Mouse (Mus musculus): ENCODE measurements around the gene Myadm.
A peak's percentile ranks its signal among the peaks of the same experiment; 100 is the strongest.

Myadm gene

DNA sequence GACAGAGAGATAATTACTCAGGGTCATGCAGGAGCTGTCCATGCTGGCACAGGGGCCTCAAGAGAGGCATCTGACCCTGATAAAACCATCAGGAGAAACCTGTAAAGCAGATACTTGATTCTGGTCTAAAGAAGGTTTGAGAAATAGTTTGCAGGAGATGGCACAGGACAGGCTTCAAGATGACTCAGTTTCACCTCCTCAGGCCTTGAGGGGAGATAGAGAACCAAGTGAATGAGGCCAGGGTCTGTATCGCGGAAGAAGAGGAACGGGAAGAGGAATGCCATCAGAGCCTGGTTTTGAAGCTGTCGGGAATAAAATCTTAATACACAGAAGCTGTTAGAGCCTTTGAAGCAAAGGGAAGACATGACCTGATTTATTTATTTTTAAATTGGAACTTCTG lies 28.8 kb downstream of the Myadm start:
- DNase-seq (ENCODE audit: low read depth, low spot score), result no peak

DNA sequence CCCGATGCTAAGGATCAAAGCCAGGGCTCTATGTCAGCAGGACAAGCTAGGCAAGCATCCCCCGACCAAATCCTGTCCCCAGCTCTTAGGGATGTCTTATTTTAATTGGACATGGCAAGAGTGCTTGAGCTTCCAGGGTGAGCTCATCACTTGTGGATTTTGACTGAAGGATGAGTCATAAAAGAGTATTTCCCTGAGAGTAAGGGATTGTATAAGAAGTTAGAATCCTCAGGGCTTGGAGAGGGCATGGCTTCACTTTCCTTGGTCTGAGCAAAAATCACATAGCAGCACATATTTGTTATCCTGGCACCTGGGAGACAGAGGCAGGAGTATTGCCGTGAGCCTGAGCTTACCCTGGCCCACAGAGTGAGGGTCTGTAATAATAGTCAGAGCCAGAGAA lies 32.0 kb downstream of the Myadm start:
- DNase-seq (ENCODE audit: low read depth, low spot score), result no peak

DNA sequence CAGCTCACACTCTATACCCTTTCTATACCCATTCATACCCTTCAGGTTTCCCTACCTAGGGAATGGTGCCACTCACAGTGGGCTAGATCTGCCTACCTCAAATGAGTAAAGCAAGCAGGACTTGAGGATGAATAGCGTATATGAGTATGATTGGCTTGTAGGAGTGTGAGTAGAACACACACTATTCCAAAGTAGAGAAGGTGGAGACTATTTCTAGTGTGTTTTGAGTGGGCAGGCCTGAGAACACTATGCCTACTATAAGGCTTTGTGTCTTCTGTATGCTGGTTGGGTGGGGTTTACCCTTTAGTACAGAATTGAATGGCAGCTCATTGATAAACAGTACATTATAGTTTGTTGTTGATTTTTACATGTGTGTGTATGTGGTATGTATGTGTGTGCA lies 34.9 kb downstream of the Myadm start:
- DNase-seq (ENCODE audit: low read depth, low spot score), result no peak

DNA sequence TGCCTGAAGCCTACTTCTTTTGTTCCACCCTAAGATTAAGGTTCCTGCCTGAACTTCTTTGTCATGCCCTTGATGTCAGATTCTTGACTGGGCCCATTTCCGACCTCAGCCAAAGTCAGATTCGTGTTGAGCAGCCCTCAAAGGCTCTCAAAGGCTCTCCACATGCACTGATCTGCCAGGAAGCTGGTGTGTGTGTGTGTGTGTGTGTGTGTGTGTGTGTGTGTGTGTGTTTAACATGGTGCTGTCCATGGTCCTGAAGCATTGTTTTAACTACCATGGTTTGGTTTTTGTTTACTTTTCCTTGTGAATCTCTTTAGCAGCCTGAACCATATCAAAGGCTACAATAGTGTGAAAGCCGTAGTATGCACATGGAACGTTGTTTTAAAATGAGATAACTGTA lies 39.1 kb downstream of the Myadm start:
- DNase-seq (ENCODE audit: low read depth, low spot score), result no peak

DNA sequence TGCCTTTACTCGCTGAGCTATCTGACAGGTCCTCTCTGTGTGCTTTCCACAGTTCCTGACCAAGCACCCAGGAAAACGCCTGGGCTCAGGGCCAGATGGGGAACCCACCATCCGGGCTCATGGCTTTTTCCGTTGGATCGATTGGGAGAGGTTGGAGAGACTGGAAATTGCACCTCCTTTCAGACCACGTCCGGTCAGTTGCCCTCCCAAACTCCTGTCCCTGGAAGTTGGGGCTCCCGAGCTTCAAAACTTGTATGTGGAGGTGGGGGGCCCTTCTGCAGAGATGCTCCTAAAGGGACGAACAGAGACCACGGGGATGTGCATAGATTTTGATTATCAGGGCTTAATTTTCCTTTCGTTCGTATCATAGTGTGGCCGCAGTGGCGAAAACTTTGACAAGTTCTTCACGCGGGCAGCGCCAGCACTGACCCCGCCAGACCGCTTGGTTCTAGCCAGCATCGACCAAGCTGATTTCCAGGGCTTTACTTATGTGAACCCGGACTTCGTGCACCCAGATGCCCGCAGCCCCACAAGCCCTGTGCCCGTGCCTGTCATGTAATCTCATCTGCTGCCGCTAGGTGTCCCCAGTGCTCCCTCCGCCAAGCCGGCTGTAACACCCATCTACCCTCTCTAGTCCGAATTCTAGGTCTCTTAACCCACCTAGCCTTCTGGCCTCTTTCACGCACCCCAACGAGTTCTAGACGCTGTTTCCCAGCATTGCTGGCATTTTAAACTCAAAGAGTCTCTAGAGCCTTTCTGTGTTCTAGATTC lies 41.1 kb downstream of the Myadm start:
- DNase-seq (ENCODE audit: low read depth, low spot score), result peak; percentile 58

DNA sequence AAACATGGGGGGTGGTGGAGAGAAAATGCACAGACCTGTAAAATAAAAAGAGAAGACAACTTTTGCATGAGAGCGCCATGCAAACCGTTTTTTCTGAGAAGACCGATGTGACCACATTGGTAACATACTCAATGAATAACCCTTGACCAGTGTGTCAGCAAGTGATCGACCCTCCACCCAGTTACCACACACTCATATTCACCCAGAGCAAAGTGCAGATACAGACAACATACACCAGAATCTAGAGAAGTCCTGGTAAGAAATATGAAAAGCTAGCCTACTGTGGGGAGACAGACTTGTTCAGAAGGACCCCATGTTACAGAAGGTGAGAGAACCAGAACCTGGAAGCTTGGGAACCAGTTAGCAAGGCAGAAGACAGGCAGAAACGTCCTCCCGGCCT lies 42.3 kb downstream of the Myadm start:
- DNase-seq (ENCODE audit: low read depth, low spot score), result no peak

DNA sequence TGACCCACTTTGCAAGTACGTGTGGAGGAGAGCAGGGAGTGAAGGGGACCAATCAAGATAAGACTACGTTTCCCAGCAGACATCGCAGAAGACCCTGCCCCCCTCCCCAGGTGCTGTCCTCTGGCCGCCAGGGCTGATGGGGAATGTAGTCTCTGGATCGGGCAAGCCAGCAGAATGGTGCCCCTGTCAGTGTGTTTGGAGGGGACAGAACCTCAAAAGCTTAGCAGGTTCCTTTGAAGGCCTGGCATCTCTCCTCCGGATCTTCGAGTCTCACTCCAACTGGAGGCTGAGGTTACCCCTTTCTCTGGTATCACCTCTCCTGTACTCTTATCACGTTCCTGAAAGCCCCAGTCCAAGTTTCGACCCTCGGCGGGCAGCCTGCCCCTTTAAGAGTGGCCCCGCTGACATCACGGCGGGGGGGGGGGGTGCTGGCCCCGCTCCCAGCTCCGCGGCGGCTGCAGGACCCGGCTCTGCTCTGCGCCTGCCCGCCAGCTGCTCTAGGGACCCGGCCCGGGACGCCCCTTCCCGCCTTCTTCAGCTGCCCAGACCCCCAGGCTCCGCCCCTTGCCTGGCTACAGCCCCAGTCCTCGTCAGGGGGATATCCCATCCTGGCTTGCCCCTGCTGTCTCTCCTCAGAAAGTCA lies 42.8 kb downstream of the Myadm start:
- peak; percentile 73 for DNase-seq (ENCODE audit: low read depth, low spot score)

DNA sequence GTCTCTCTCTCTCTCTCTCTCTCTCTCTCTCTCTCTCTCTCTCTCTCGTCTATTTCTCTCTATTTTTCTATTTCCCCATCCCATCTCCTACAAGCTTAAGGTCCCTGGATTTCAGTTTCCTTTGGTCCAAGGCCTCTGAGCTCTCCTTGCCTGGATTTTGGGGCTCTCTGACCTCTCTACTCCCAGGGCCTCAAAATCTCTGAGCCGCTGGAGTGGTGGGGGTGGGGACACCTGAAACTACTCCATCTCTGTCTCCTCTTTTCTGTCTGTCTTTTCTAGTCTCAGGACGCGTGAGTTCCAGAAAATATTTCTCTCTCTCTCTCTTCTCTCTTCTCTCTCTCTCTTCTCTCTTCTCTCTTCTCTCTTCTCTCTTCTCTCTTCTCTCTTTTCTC lies 43.3 kb downstream of the Myadm start:
- DNase-seq (ENCODE audit: low read depth, low spot score), result no peak

DNA sequence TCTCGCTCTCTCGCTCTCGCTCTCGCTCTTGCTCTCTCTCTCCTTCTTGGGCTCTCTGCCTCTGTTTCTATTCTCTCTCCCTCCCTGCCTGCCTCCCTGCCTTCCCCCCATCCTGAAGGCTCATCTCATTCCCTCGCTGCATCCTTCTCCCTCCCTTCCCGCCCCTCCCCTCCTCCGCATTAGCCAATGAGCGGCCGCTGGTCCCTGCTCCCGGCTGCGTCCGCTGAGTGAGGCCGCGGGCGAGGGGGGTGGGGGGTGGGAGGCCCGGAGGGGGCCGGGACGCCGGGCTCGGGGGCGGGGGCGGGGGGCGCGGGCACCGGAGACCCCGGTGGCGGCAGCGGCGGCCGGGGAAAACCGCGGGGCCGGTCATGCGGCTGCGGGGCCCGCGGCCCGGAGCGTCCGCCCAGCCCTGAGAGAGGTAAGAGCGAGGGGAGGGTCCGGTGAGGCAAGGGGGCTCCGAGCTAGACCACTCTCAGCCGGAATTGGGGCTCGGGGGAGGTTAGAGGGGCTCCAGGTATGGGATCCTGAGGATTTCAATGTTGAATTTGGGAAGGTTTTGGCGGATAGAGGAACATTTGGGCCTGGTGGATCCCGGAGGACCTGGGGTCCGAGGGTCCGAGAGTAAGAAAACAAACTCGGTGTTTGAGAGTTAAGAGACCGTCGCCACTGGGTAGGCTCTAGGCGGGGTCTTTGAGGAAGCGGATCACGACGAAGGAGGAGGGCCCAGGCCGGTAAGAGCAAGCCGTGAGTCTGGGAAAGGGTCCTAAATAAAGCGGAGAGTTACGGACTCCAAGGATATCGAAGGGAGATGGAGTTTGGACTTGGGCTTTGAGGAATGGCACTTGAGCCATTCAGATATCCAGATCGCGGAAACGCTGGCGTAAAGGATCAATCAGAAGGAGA lies 44.0 kb downstream of the Myadm start, which contains the start of gene Cacng7:
Gene Cacng7 (plus strand): TSS at position 337 of the 903 bp plus-strand sequence.
- DNase-seq (ENCODE audit: low read depth, low spot score), result peak; percentile 60

DNA sequence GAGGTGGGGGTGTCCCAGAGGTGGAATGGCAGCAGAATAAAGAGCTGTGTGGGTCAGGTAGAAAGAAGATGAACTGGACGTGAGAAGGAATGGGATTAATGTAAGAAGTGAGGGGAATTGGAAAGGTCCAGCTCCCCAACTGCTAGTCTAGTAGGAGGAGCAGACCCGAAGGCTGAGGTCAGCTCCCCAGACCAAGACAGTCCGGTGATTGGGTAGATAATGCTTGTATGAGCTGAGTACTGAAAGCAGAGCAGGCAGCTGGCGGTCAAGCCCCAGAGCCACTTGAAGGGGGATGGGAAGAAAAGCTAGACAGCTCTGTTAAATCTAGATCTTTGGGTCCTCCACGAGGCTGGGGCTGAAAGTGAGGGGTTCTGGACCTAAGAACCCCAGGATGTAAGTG lies 44.7 kb downstream of the Myadm start:
- DNase-seq (ENCODE audit: low read depth, low spot score), result no peak

DNA sequence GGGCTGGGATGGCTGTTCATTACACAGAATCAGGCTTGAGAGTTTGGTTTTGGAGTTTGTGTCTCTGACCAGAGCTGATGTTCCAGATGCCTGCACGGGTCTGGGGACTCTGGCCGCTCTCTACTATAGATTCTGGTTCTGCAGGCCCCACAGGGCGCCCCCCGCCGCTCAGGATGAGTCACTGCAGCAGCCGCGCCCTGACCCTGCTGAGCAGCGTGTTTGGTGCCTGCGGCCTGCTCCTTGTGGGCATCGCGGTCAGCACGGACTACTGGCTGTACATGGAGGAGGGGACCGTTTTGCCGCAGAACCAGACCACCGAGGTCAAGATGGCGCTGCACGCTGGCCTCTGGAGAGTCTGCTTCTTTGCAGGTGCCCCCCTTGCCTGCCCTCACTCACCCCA lies 47.5 kb downstream of the Myadm start:
- DNase-seq (ENCODE audit: low read depth, low spot score), result no peak

DNA sequence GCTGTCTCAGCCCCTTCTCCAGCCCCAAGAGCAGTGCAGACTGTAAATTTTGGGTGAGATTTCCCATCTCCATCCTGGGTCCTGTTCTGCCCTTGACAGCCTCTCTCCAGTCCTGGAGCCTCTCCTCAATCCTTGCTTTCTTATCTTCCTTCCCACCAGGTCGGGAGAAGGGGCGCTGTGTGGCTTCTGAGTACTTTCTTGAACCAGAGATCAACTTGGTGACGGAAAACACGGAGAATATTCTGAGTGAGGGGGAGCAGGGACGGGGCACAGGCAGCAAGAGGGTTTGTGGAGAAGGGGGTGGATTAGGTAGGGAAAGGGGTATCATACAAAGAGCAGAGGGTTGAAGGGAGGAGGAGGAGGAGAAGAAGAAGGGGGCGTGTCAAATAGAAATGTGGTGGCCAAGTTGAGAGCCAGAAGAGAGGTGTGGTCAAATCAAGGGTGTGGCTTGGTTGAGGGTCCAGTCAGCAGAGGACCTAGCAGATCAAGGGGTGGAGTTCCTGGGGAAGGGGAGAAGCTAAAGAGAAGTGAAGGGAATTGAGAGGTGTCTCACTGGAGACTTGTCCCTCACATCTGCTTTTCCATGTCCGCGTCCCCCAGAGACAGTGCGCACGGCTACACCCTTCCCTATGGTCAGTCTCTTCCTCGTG lies 49.5 kb downstream of the Myadm start:
- DNase-seq (ENCODE audit: low read depth, low spot score), result no peak

DNA sequence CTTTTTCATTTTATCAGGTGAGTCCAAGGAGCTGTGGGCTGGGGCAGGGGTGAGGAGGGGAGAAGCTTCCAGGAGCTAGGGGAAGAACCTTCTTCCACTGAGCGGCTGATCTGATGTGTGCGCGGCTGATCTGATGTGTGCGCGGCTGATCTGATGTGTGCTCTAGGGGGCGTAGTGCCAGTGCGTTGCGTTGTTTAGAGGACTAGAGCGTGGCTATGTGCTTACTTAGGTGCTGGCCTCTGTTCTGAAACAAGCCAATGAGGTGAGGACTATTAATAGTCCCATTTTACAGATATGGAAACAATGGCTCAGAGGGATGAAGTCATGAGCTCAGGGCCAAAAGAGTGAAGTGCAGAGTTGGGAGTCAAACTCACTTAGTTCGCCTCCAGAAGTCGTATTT lies 50.1 kb downstream of the Myadm start:
- no peak for DNase-seq (ENCODE audit: low read depth, low spot score)

DNA sequence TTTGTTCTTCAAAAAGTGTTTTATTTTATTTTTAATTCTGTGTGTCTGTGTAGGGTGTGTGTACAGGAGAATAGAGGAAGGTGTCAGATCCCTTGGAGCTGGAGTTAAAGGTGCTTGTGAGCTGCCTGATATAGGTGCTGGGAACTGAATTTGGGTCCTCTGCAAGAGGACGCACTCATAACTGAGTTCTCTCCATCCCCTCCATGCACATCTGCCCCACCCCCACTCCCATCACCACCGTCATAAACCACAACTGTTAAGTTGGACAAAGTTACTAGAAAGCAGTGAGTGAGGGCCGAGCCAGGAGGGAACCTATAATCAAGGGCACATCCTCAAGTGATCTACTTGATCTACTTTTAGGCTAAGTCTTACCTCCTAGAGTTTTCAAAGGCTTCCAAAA lies 55.0 kb downstream of the Myadm start:
- DNase-seq (ENCODE audit: low read depth, low spot score), result no peak

DNA sequence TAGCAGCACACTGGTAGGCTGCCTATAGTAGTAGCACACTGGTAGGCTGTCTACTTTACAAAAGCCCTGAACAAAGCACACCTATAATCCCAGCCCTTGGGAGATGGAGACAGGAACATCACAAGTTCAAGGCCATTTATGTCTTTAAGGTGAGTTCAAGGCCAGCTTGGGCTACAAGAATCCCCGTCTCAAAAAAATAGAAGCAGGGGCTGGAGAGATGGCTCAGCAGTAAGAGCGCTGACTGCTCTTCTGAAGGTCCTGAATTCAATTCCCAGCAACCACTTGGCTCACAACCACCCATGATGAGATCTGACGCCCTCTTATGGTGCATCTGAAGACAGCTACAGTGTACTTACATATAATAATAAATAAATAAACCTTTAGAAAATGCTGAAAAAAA lies 56.4 kb downstream of the Myadm start:
- no peak for DNase-seq (ENCODE audit: low read depth, low spot score)

DNA sequence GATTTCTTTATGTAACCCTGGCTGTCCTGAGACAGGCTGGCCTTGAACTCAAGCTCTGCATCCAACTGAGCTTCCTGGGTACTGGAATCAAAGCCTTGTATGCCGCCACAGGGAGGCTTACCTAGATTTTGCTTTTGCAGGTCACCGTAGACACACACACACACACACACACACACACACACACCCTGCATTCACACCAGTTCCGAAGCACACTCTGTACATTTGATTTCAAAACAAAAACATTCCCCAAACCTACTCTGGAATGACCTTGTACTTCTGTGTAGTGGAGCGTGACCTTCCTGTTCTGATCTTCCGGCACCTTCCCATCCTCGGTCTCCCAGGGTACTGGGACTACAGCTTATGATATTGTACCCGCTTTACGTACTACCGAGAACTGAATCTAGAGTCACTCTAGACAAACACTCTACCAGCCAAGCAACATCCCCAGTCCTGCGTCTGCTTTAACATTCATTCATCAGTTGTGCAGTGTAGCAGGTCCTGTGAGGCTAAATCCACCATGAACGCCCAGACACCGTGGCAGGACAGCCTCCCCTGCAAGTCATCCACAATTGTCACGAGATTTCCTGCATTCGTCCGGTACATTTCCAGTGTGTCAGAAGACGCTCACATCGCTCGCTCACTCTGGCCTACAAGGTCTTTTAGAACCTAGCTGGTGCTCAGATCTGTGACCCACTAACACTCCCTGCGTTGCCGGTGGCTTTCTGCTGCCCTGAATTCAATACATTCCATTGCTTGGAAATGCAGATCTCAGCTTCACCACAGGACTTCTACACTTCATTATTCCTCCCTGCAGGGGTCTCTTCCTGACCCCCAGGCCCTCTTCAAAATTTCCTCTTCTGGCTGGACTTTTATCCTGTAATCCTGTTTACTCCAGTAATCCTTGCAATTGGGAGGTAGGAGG lies 58.7 kb downstream of the Myadm start:
- DNase-seq (ENCODE audit: low read depth, low spot score), result no peak

DNA sequence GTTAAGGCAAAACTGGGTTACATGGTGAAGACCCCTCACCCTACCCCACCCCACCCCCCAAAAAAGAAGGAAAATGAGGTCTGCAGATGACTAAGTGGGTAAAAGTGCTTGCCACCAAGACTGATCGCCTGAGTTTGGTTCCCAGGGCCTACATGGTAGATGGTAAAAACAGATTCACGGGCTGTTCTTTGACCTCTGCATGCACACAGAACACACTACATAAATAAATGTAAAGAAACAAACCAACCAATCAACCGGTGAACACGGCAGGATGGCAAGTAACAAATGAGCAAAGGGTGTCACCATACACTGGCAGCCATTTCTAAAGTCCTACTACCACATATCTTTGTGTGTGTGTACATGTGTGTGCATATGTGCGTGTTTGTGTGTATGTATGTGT lies 59.4 kb downstream of the Myadm start:
- DNase-seq (ENCODE audit: low read depth, low spot score), result no peak

DNA sequence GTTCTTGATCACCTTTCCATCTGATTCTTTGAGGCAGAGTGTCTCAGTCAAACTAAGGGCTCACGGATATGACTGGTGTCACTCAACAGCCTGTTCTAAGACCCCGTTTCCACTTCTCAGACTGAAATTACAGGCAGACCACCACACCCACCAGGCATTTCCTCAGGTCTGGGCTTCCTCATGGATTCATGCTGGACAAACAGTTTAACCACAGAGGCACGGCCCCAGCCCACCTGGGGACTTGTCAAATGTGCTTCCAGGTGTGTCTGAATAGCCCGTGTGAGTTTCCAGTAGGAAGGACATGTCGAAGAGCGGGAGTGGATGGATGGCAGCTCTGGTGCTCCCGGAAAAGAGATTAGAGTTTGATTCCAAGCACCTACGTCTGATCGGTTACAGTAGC lies 60.9 kb downstream of the Myadm start:
- no peak for DNase-seq (ENCODE audit: low read depth, low spot score)
